Mouse (Mus musculus) embryonic facial prominence, embryonic 14.5 days (tissue): ENCODE measurements around the gene Dock9. TPM values are rescaled to one million over a fixed set of nuclear protein-coding genes. Genes with fewer than 3 reads are reported as not detected.

Experiments used
- ATAC-seq: fragments of 200-750 bp; cut with Nextera tagmentation; 2 replicates; pipeline ENCODE4 v1.8.0; 2017; ENCODE audit warnings: low read depth, moderate number of reproducible peaks, moderate TSS enrichment
- DNase-seq: peaks from one replicate; pipeline ENCODE4 v3.0.0-alpha.2; 2015; ENCODE audit warnings: low spot score
- H3K27ac ChIP-seq: fragments of 300-500 bp; sonication (generic); replicated peaks from 2 replicates; pipeline ENCODE4 v1.5.1; 2014; ENCODE audit warnings: low read depth, mild to moderate bottlenecking, low read length, moderate library complexity
- H3K27me3 ChIP-seq: fragments of 300-500 bp; sonication (generic); replicated peaks from 2 replicates; pipeline ENCODE4 v1.6.1; 2014; ENCODE audit warnings: low read length; ENCODE audit not compliant: control insufficient read depth, insufficient read depth
- H3K36me3 ChIP-seq: fragments of 300-500 bp; sonication (generic); 2 replicates; pipeline ENCODE4 v1.6.1; 2014; ENCODE audit warnings: low read length, mixed read lengths; ENCODE audit not compliant: control insufficient read depth, insufficient read depth
- H3K4me1 ChIP-seq: fragments of 300-500 bp; sonication (generic); 2 replicates; pipeline ENCODE4 v1.6.1; 2014; ENCODE audit warnings: antibody characterized with exemption, low read length; ENCODE audit not compliant: control insufficient read depth, insufficient read depth
- H3K4me2 ChIP-seq: fragments of 300-500 bp; sonication (generic); 2 replicates; pipeline ENCODE4 v1.6.1; 2014; ENCODE audit warnings: low read depth, mild to moderate bottlenecking, low read length, moderate library complexity, mixed read lengths
- H3K4me3 ChIP-seq: fragments of 300-500 bp; sonication (generic); 2 replicates; pipeline ENCODE4 v1.5.1; 2014; ENCODE audit warnings: low read depth, mild to moderate bottlenecking, low read length
- H3K9ac ChIP-seq: fragments of 300-500 bp; sonication (generic); 2 replicates; pipeline ENCODE4 v1.6.1; 2014; ENCODE audit warnings: low read depth, mild to moderate bottlenecking, low read length, moderate library complexity, mixed read lengths
- H3K9me3 ChIP-seq: fragments of 300-500 bp; sonication (generic); 2 replicates; pipeline ENCODE4 v1.6.1; 2016; ENCODE audit warnings: low read length; ENCODE audit not compliant: control insufficient read depth
- WGBS: fragments of 180-500 bp; shearing (Covaris S2); extraction: QIAGEN DNeasy Blood & Tissue Kit; methylation state at CpG from one replicate; pipeline ENCODE4 v1.1.7; 2014; 5-methylcytosine and 5-hydroxymethylcytosine counted together
- polyA plus RNA-seq: library from polyadenylated mRNA; unstranded; fragments of >200 nt; fragmentation: Nextera tagmentation; extraction: Ambion mirVana; gene quantifications from 2 replicates; pipeline ENCODE4 v1.2.1, GENCODE M21; 2014

Dock9 gene
- 13.1 and 14.0 TPM in 2 replicates for polyA plus RNA-seq

- Histone ChIP-seq H3K9me3 (no peaks in the 10 kb centered on the region), H3K4me2 (peak within 1 kb of the TSS; percentile 98), H3K36me3 (no peaks in the 10 kb centered on the region), H3K4me1 (peaks cover 5% of the 10 kb centered on the region; the same call in 1 of the 2 replicates), H3K4me3 (peak within 1 kb of the TSS; percentile 80), H3K27ac (peak within 1 kb of the TSS; percentile 77), H3K27me3 (peaks cover 16% of the 10 kb centered on the region; the same call in 1 of the 2 replicates), H3K9ac (peak within 1 kb of the TSS; percentile 68)
- DNase-seq, result peak; percentile 87
- ATAC-seq, result peak; percentile 92
- WGBS, result under 1% methylated on average over 42 of the region's 106 CpGs
Observed at GRCm38 (mm10) chr14:121797457-121798410, at the start of gene Dock9. Gene Dock9 (minus strand): TSS chr14:121797837.

- H3K4me3 ChIP-seq, result no peak overlapping the region
- no peaks in the 10 kb centered on the region for H3K4me1 ChIP-seq
- WGBS, result 59% methylated on average over 8 of the region's 8 CpGs
- no peak overlapping the region for H3K4me2 ChIP-seq
- no peaks in the 10 kb centered on the region for H3K27me3 ChIP-seq
- no peak overlapping the region for H3K9ac ChIP-seq
- ATAC-seq, result no peak
- no peaks in the 10 kb centered on the region for H3K36me3 ChIP-seq
- no peak overlapping the region for H3K27ac ChIP-seq
- peaks cover 1% of the 10 kb centered on the region; the same call in 1 of the 2 replicates for H3K9me3 ChIP-seq
- DNase-seq, result no peak
Observed at GRCm38 (mm10) chr14:121844486-121844885, 46.8 kb upstream of the Dock9 start.

GRCm38 (mm10) chr14:121840217-121840616 lies 42.6 kb upstream of the Dock9 start:
- Histone ChIP-seq H3K36me3 (no peaks in the 10 kb centered on the region), H3K9ac (no peak overlapping the region), H3K4me1 (no peaks in the 10 kb centered on the region), H3K27me3 (no peaks in the 10 kb centered on the region), H3K27ac (no peak overlapping the region), H3K4me3 (no peak overlapping the region), H3K4me2 (no peak overlapping the region), H3K9me3 (peaks cover 19% of the 10 kb centered on the region)
- no peak for DNase-seq
- 78% methylated on average over 8 of the region's 8 CpGs for WGBS
- no peak for ATAC-seq

GRCm38 (mm10) chr14:121838161-121838560 lies 40.5 kb upstream of the Dock9 start:
- no peak overlapping the region for H3K27ac ChIP-seq
- H3K9ac ChIP-seq, result no peak overlapping the region
- no peaks in the 10 kb centered on the region for H3K36me3 ChIP-seq
- ATAC-seq (no peak), DNase-seq (no peak)
- H3K9me3 ChIP-seq, result peaks cover 19% of the 10 kb centered on the region
- H3K4me3 ChIP-seq, result no peak overlapping the region
- no peaks in the 10 kb centered on the region for H3K27me3 ChIP-seq
- H3K4me1 ChIP-seq, result no peaks in the 10 kb centered on the region
- WGBS, result 77% methylated on average over 4 of the region's 4 CpGs
- no peak overlapping the region for H3K4me2 ChIP-seq

GRCm38 (mm10) chr14:121833001-121833520 lies 35.4 kb upstream of the Dock9 start:
- H3K36me3 ChIP-seq, result no peaks in the 10 kb centered on the region

GRCm38 (mm10) chr14:121829816-121830442 lies 32.3 kb upstream of the Dock9 start:
- Histone ChIP-seq H3K4me3 (no peak overlapping the region), H3K27me3 (no peaks in the 10 kb centered on the region), H3K4me2 (no peak overlapping the region), H3K27ac (no peak overlapping the region), H3K4me1 (no peaks in the 10 kb centered on the region), H3K36me3 (no peaks in the 10 kb centered on the region), H3K9ac (no peak overlapping the region), H3K9me3 (peaks cover 10% of the 10 kb centered on the region; the same call in 1 of the 2 replicates)
- DNase-seq (no peak), ATAC-seq (no peak)
- 85% methylated on average over 4 of the region's 4 CpGs for WGBS

More at GRCm38 (mm10) chr14:121833001-121833520, 35.4 kb upstream of the Dock9 start:
- Histone ChIP-seq H3K27ac (no peak overlapping the region), H3K4me1 (no peaks in the 10 kb centered on the region), H3K9me3 (peaks cover 16% of the 10 kb centered on the region; the same call in 1 of the 2 replicates), H3K4me2 (no peak overlapping the region), H3K9ac (no peak overlapping the region), H3K27me3 (no peaks in the 10 kb centered on the region), H3K4me3 (no peak overlapping the region)
- WGBS, result 78% methylated on average over 2 of the region's 2 CpGs
- no peak for ATAC-seq
- DNase-seq, result no peak

GRCm38 (mm10) chr14:121827091-121827490 lies 29.5 kb upstream of the Dock9 start:
- Histone ChIP-seq H3K9me3 (peaks cover 10% of the 10 kb centered on the region; the same call in 1 of the 2 replicates), H3K27ac (no peak overlapping the region), H3K4me2 (no peak overlapping the region), H3K9ac (no peak overlapping the region), H3K27me3 (no peaks in the 10 kb centered on the region), H3K4me3 (no peak overlapping the region), H3K4me1 (no peaks in the 10 kb centered on the region; the same call in 1 of the 2 replicates), H3K36me3 (no peaks in the 10 kb centered on the region)
- ATAC-seq (no peak), DNase-seq (no peak)
- 79% methylated on average over 7 of the region's 7 CpGs for WGBS
